Mouse (Mus musculus) thymus, adult 2 months (tissue): ENCODE data around the gene Hdc. TPM values are rescaled to one million over a fixed set of nuclear protein-coding genes. Genes with fewer than 3 reads are reported as not detected.
A peak's percentile ranks its signal among the peaks of the same experiment; 100 is the strongest.

Source experiments
- DNase-seq: peaks from one replicate; pipeline ENCODE4 v3.0.0; 2021
- H3K27ac ChIP-seq: fragments of 200-500 bp; 2 replicates; pipeline ENCODE4 v1.5.1; 2012; ENCODE audit warnings: low read length, control low read depth; ENCODE audit not compliant: control insufficient read depth, insufficient read depth
- H3K27me3 ChIP-seq: fragments of 200-500 bp; 2 replicates; pipeline ENCODE4 v1.6.1; 2012; ENCODE audit warnings: mild to moderate bottlenecking, low read length, moderate library complexity, mixed read lengths; ENCODE audit not compliant: control insufficient read depth, insufficient read depth
- H3K36me3 ChIP-seq: fragments of 200-500 bp; 2 replicates; pipeline ENCODE4 v1.6.1; 2012; ENCODE audit warnings: mild to moderate bottlenecking, low read length, moderate library complexity; ENCODE audit not compliant: control insufficient read depth, insufficient read depth
- H3K4me1 ChIP-seq: fragments of 200-500 bp; replicated peaks from 2 replicates; pipeline ENCODE4 v1.6.1; 2012; ENCODE audit warnings: low read length; ENCODE audit not compliant: control insufficient read depth, insufficient read depth
- H3K4me3 ChIP-seq: fragments of 200-500 bp; 2 replicates; pipeline ENCODE4 v1.5.1; 2012; ENCODE audit warnings: mild to moderate bottlenecking, low read length, control low read depth, moderate library complexity; ENCODE audit not compliant: control insufficient read depth, insufficient read depth
- CTCF ChIP-seq: fragments of 200-500 bp; IDR thresholded peaks from 2 replicates; pipeline ENCODE4 v1.5.1; 2012; ENCODE audit warnings: mild to moderate bottlenecking, control low read depth, low read length, moderate library complexity, borderline replicate concordance; ENCODE audit not compliant: control insufficient read depth, poor library complexity, insufficient read depth; ENCODE audit errors: extremely low read depth
- POLR2A ChIP-seq: fragments of 200-500 bp; IDR thresholded peaks from 2 replicates; pipeline ENCODE4 v1.6.1; 2012; ENCODE audit warnings: mild to moderate bottlenecking, low read length, control low read depth, moderate library complexity; ENCODE audit not compliant: control insufficient read depth, poor library complexity, insufficient read depth; ENCODE audit errors: extremely low read depth
- WGBS: fragments of 180-500 bp; shearing (Covaris S2); methylation state at CpG from one replicate; pipeline ENCODE4 v1.1.7; 2018; 5-methylcytosine and 5-hydroxymethylcytosine counted together
- polyA plus RNA-seq: library from polyadenylated mRNA; depleted of rRNA; stranded (reverse); fragments of >200 nt; gene quantifications from 2 replicates; pipeline ENCODE4 v1.2.3, GENCODE M21; 2012

The Hdc gene
- polyA plus RNA-seq, 1 experiment: 19.1 TPM

DNA sequence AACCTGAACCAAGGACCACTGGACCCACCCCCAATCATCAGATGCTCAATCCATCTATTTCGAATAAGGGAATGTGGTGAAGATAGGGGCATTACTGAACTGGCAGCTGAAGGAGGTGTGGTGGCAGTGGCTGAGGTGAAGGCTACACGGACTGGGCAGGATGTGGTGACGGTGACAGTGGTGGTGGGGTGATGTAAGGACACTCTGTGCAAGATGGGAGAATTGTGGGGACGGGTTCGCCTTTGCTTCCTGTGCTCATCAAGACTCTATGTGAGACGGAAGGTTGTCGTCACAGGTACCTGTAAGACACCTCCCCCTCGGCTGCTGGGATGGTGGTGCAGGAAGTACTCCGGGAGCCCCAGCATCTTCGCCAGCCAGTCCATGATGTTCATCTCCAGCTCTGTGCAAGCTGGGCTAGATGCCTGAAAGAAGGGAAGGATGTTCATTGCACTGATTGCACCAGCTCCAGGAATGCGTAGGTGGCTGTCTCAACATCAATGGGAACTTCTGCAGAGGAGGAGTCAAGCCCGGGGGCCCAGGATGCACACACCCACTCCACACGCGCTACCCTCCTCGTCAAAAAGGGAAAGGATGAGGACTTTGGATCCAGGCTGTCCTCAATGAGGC lies 12.9 kb downstream of the Hdc start:
- DNase-seq: peak; percentile 28
- H3K4me1 ChIP-seq: peaks cover 14% of the 10 kb centered on the region
- no peaks in the 10 kb centered on the region for H3K36me3 ChIP-seq
- no peaks in the 10 kb centered on the region for H3K27me3 ChIP-seq
- H3K4me3 ChIP-seq: no peak overlapping the region
- TF ChIP-seq POLR2A (no peak), CTCF (no peak)
- WGBS: 26% methylated on average over 15 of the region's 15 CpGs
- H3K27ac ChIP-seq: no peak overlapping the region

- Histone ChIP-seq H3K4me3 (no peak overlapping the region), H3K4me1 (peaks cover 26% of the 10 kb centered on the region), H3K27me3 (no peaks in the 10 kb centered on the region), H3K36me3 (no peaks in the 10 kb centered on the region), H3K27ac (no peak overlapping the region)
- TF ChIP-seq CTCF (no peak), POLR2A (no peak)
- WGBS: 29% methylated on average over 14 of the region's 14 CpGs
- DNase-seq: no peak
Observed at GRCm38 (mm10) chr2:126601918-126602600, 17.0 kb downstream of the Hdc start.

DNA sequence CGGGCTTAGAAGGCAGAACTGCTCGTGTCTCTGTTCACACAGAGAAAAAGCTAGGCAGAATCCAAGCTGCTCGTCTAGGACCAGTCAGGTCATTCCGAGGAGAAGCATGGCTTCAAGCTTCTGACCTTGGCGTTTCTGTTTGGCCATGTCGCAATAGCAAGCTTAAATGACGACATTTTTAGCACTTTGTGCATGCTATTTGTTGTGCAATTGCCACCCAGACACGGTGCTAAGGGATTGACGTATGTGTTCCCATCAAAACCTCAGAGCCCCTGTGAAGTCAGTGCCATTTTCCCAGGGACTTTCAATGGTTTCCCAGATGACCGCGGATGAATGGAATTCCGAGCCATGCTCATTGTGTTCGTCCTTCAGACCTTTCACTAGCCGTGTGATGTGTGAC lies 18.6 kb downstream of the Hdc start:
- Histone ChIP-seq H3K27me3 (no peaks in the 10 kb centered on the region), H3K4me3 (no peak overlapping the region), H3K4me1 (peaks cover 22% of the 10 kb centered on the region), H3K27ac (no peak overlapping the region), H3K36me3 (no peaks in the 10 kb centered on the region)
- no peak for TF ChIP-seq CTCF
- no peak for TF ChIP-seq POLR2A
- 93% methylated on average over 14 of the region's 14 CpGs for WGBS
- DNase-seq: no peak

- no peaks in the 10 kb centered on the region for H3K36me3 ChIP-seq
- H3K27ac ChIP-seq: no peak overlapping the region
- no peak for TF ChIP-seq CTCF
- no peak for TF ChIP-seq POLR2A
- H3K27me3 ChIP-seq: no peaks in the 10 kb centered on the region
- H3K4me1 ChIP-seq: peaks cover 26% of the 10 kb centered on the region
- peak; percentile 9 for DNase-seq
- H3K4me3 ChIP-seq: no peak overlapping the region
- 7% methylated on average over 3 of the region's 3 CpGs for WGBS
Observed at GRCm38 (mm10) chr2:126599005-126599404, 20.1 kb downstream of the Hdc start.

GRCm38 (mm10) chr2:126598359-126598758 lies 20.7 kb downstream of the Hdc start:
- Histone ChIP-seq H3K36me3 (no peaks in the 10 kb centered on the region), H3K27ac (peak overlapping the region; percentile 80; the same call in 1 of the 2 replicates), H3K4me1 (peaks cover 28% of the 10 kb centered on the region), H3K4me3 (no peak overlapping the region), H3K27me3 (no peaks in the 10 kb centered on the region)
- TF ChIP-seq POLR2A (no peak), CTCF (no peak)
- DNase-seq: peak; percentile 15
- 93% methylated on average over 2 of the region's 2 CpGs for WGBS

DNA sequence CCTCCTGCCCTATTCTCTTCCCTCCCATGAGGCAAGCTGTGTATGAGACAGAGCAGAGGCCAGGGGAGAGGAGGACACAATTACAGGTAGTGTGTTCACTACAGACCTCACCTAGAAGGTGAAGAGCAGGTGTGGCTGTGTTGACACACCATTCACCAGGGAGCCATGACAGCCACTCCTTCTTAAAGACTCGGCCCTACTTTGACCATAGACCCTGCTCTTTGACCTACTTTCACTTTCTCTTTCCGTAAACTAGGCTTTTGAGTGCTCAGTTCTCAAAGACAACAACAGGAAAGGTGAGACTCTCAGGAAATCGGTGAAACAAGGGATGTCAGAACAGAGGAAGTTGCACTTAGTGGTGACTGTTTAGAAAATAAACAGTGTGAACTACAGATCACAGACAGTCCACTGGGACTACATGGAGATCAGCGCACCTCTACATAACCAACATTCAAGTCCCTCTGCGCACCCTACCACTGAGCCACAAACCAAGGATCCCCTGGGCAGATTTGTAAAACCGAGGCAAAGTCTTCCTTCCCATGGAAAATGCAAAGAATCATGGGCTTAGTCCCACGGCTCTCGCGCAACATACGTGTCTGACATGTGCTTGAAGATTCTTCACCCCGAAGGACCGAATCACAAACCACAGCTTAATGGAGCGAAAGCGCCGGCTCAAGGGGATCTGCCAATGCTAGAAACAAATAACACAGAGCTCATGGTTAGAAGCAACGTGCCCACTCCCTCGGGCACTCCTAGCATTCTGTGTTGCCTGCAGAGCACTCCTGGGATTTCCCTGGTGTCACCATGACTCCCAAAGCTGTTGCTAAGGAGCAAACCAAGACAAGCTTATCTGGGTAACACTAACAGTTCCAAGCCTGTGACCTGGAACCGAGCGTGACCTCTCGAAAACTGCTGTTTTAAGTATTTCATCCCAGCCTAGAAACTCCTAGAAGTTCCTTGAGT lies 21.5 kb downstream of the Hdc start:
- no peaks in the 10 kb centered on the region for H3K27me3 ChIP-seq
- TF ChIP-seq POLR2A (no peak), CTCF (0 out of 2 replicates have a peak, but pooled peaks have one; percentile 17)
- DNase-seq: peak; percentile 8
- 77% methylated on average over 20 of the region's 20 CpGs for WGBS
- H3K4me1 ChIP-seq: peaks cover 28% of the 10 kb centered on the region
- H3K27ac ChIP-seq: peak overlapping the region; percentile 80
- no peak overlapping the region for H3K4me3 ChIP-seq
- H3K36me3 ChIP-seq: no peaks in the 10 kb centered on the region
